19 mouse cellular contexts compared by ENCODE assay signal in the genomic region with DNA sequence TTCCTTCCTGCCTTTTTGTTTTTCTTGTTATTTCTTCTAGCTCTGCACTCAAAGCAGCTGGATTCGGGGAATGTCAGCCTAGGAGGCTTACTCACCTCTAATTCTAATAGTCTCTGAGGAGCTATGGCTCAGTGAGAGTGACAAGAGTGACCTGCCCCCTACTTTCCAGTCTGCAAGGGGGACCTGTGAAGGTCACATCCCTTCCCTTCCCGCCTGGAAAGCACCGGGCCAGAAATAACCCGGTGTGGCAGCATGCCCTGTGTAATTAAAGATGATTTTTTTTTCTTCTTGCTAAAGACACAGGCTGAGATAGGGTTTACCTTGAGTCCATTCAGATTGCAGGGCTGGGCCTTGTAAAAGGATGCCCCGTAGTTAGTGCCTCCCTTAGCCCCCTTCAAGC.
DNase-seq lines count a peak whose midpoint lies in the region; ATAC-seq and TF ChIP-seq lines count a peak whose summit lies in the region.
"Had no signal": no experiment of that assay in that cellular context is flagged by ENCODE, and none has a peak within 500 bp of the region (broad histone marks: within the 10 kb centered on the region; RNA-seq: fewer than 3 reads in every experiment).

No protein-coding gene starts in this region.

- no peak for TF ChIP-seq CTCF in gastrocnemius, adult 2 months (IDR thresholded peaks at IDR 0.05)
- no peak for TF ChIP-seq CTCF in heart, postnatal 0 days (IDR thresholded peaks at IDR 0.05; ENCODE audit: low read depth)

- no peaks in the 10 kb centered on the region for H3K9me3 ChIP-seq in kidney, embryonic 15.5 days (replicated peaks)
- no peaks in the 10 kb centered on the region for H3K9me3 ChIP-seq in heart, postnatal 0 days (replicated peaks; ENCODE audit: control insufficient read depth, low read length)
- H3K9me3 ChIP-seq: forebrain, embryonic 10.5 days; neural tube, embryonic 13.5 days had no signal

- no peaks in the 10 kb centered on the region for H3K27me3 ChIP-seq in kidney, embryonic 15.5 days
- H3K27me3 ChIP-seq in heart, postnatal 0 days (ENCODE audit: control insufficient read depth, insufficient read depth, low read length) = no peaks in the 10 kb centered on the region
- H3K27me3 ChIP-seq: CH12.LX; neural tube, embryonic 13.5 days had no signal

- H3K4me2 ChIP-seq in kidney, embryonic 15.5 days = no peak overlapping the region
- H3K4me2 ChIP-seq in heart, postnatal 0 days (ENCODE audit: low read depth, low read length) = no peak overlapping the region
- H3K4me2 ChIP-seq: neural tube, embryonic 13.5 days had no signal

- peak; percentile 31; the same call in 1 of the 2 replicates for ATAC-seq in kidney, embryonic 15.5 days (replicated peaks; ENCODE audit: low FRiP score)
- peak; percentile 49 for ATAC-seq in heart, postnatal 0 days (ENCODE audit: insufficient read depth, low read depth)
- no peak for ATAC-seq in megakaryocyte, adult 5-6 weeks (ENCODE audit: poor library complexity, severe bottlenecking)
- ATAC-seq: liver, postnatal 0 days had no signal

- no peak overlapping the region for H3K9ac ChIP-seq in kidney, embryonic 15.5 days
- no peak overlapping the region for H3K9ac ChIP-seq in heart, postnatal 0 days (replicated peaks; ENCODE audit: low read depth, low read length)
- H3K9ac ChIP-seq: liver, postnatal 0 days; neural tube, embryonic 13.5 days had no signal

- H3K27ac ChIP-seq in gastrocnemius, adult 2 months = peak overlapping the region; percentile 35; the same call in 1 of the 2 replicates
- H3K27ac ChIP-seq in kidney, embryonic 15.5 days = peak overlapping the region; percentile 75
- peak overlapping the region; percentile 49; the same call in 1 of the 2 replicates for H3K27ac ChIP-seq in heart, postnatal 0 days (ENCODE audit: low read depth)
- H3K27ac ChIP-seq: neural tube, embryonic 13.5 days had no signal

- no peak for TF ChIP-seq EP300 in heart, postnatal 0 days (IDR thresholded peaks at IDR 0.05; ENCODE audit: low read depth)

- no peak overlapping the region for H3K4me3 ChIP-seq in gastrocnemius, adult 2 months
- H3K4me3 ChIP-seq in kidney, embryonic 15.5 days (replicated peaks) = no peak overlapping the region
- no peak overlapping the region for H3K4me3 ChIP-seq in heart, postnatal 0 days (ENCODE audit: low read depth, low read length)
- H3K4me3 ChIP-seq: forebrain, embryonic 10.5 days; neural tube, embryonic 13.5 days had no signal

- DNase-seq in gastrocnemius, adult 2 months = peak; percentile 42
- no peak for DNase-seq in gastrocnemius, postnatal 10 days
- no peak for DNase-seq in kidney, adult 8-10 months
- peak; percentile 53 for DNase-seq in NIH3T3 (ENCODE audit: low read depth)
- DNase-seq in heart, postnatal 0 days (ENCODE audit: low spot score) = peak; percentile 46
- DNase-seq in cerebellum, postnatal 25 days = no peak
- DNase-seq: adrenal gland, postnatal 10 days; cerebellum, adult 11 months; cerebellum, postnatal 14 days; gastrocnemius, postnatal 14 days; kidney, postnatal 36 days; liver; liver, postnatal 0 days; lung, postnatal 14 days had no signal

- intact Hi-C loops in gastrocnemius, adult 2 months (cut with DNase I) = no loop called here

- no peaks in the 10 kb centered on the region for H3K36me3 ChIP-seq in kidney, embryonic 15.5 days
- H3K36me3 ChIP-seq in heart, postnatal 0 days (replicated peaks; ENCODE audit: control insufficient read depth, insufficient read depth, low read length) = no peaks in the 10 kb centered on the region
- H3K36me3 ChIP-seq: forebrain, embryonic 10.5 days; neural tube, embryonic 13.5 days had no signal

- WGBS in kidney, embryonic 15.5 days = 12% methylated on average over 5 of the region's 5 CpGs
- 14% methylated on average over 5 of the region's 5 CpGs for WGBS in heart, postnatal 0 days

- peaks cover 38% of the 10 kb centered on the region for H3K4me1 ChIP-seq in kidney, embryonic 15.5 days
- peaks cover 34% of the 10 kb centered on the region for H3K4me1 ChIP-seq in heart, postnatal 0 days (ENCODE audit: control insufficient read depth, insufficient read depth)

Comparison
In these comparisons a context has a peak if more than half of its experiments do, and no peak if none do; other contexts are left out.
1. DNase-seq: peak in gastrocnemius, adult 2 months (single experiment), NIH3T3 (single experiment) and heart, postnatal 0 days (single experiment); none in gastrocnemius, postnatal 10 days (single experiment), kidney, adult 8-10 months (0 of 2) and cerebellum, postnatal 25 days (0 of 2).
2. Peak in every context shown above with its lines, with median percentiles within 50 percentile points of each other: H3K27ac ChIP-seq.